In genomic region chr1:132367692-132368506, GRCm38 (mm10) we compare ENCODE assay signal across 8 mouse cellular contexts. TPM values are rescaled to one million over a fixed set of nuclear protein-coding genes. Genes with fewer than 3 reads are reported as not detected.
DNase-seq lines count a peak whose midpoint lies in the region; ATAC-seq lines count a peak whose summit lies in the region.

No protein-coding gene starts in this region.

- intact Hi-C loops in left cerebral cortex, postnatal 14 days (cut with DNase I) = loop anchor here (5.0 kb wide), 1 partner anchor 109 kb away; the partner anchor contains the start of gene Rbbp5

- H3K4me3 ChIP-seq in intestine, embryonic 14.5 days (ENCODE audit: low read depth, low read length) = no peak overlapping the region

- no peak overlapping the region for H3K4me2 ChIP-seq in intestine, embryonic 14.5 days (ENCODE audit: low read length)

- peaks cover 8% of the 10 kb centered on the region; the same call in 1 of the 2 replicates for H3K4me1 ChIP-seq in intestine, embryonic 14.5 days (replicated peaks; ENCODE audit: control insufficient read depth, insufficient read depth, low read length)

- 26% methylated on average over 7 of the region's 7 CpGs for WGBS in intestine, embryonic 14.5 days

- DNase-seq in adrenal gland, adult 18-20 months (ENCODE audit: low spot score in 2 of 2) = peak; percentile 78 to 81
- peak; percentile 92 for DNase-seq in embryo, embryonic 10.5 days (ENCODE audit: low spot score)
- peak; percentile 69 for DNase-seq in gastrocnemius, postnatal 25 days
- DNase-seq in intestine, embryonic 14.5 days (ENCODE audit: low spot score) = peak; percentile 87
- DNase-seq in left cerebral cortex, postnatal 14 days (ENCODE audit: low spot score in 2 of 2) = peak; percentile 91 to 93
- DNase-seq in right cerebral cortex, postnatal 14 days = peak; percentile 85
- peak; percentile 61 for DNase-seq in yolk sac, embryonic 10.5 days (ENCODE audit: low spot score)

- peaks cover 5% of the 10 kb centered on the region; the same call in 1 of the 2 replicates for H3K36me3 ChIP-seq in intestine, embryonic 14.5 days (ENCODE audit: control insufficient read depth, insufficient read depth, low read length)

- H3K9ac ChIP-seq in intestine, embryonic 14.5 days (ENCODE audit: low read length) = no peak overlapping the region

- H3K9me3 ChIP-seq in intestine, embryonic 14.5 days (ENCODE audit: control insufficient read depth, low read length) = no peaks in the 10 kb centered on the region

- H3K27me3 ChIP-seq in intestine, embryonic 14.5 days (replicated peaks; ENCODE audit: control insufficient read depth, insufficient read depth, low read length) = no peaks in the 10 kb centered on the region

- H3K27ac ChIP-seq in intestine, embryonic 14.5 days (ENCODE audit: low read depth) = no peak overlapping the region

- ATAC-seq in intestine, embryonic 14.5 days (replicated peaks; ENCODE audit: low FRiP score, low TSS enrichment, low read depth) = peak; percentile 84
- ATAC-seq in megakaryocyte-erythroid progenitor cell, adult 5-6 weeks (replicated peaks; ENCODE audit: low FRiP score, low TSS enrichment, poor library complexity, severe bottlenecking) = peak; percentile 97

RNA-seq across cellular contexts. Expression of gene Tmcc2, which starts 23.2 kb away (rescaled TPM):
- total RNA-seq in adrenal gland, adult 18-20 months (2021) = 10 to 100 TPM in 1 of 2 experiments, 1 to 10 TPM in 1; 8.5 to 10.5 TPM
- total RNA-seq in gastrocnemius, postnatal 25 days (2021) = 10 to 100 TPM; 23.3 to 25.1 TPM
- 6.4 and 7.8 TPM in 2 replicates for polyA plus RNA-seq in intestine, embryonic 14.5 days (2014; fragmentation: Nextera tagmentation; extraction: Ambion mirVana)
- total RNA-seq in left cerebral cortex, postnatal 14 days (2021) = 100 to 1,000 TPM; 128 to 132 TPM
- total RNA-seq in megakaryocyte-erythroid progenitor cell, adult 5-6 weeks (2014; fragmentation: Nextera tagmentation) = 7.3 and 12.5 TPM in 2 replicates
- 3.2 and 4.8 TPM in 2 replicates for total RNA-seq in megakaryocyte-erythroid progenitor cell, adult 5-6 weeks (2017)

RNA-seq across cellular contexts. Expression of gene Dstyk, which starts 49.5 kb away (rescaled TPM):
- 10 to 100 TPM; 22.4 to 24.3 TPM for total RNA-seq in adrenal gland, adult 18-20 months (2021)
- total RNA-seq in gastrocnemius, postnatal 25 days (2021) = 1 to 10 TPM; 9.2 to 10.0 TPM
- 11.4 and 13.1 TPM in 2 replicates for polyA plus RNA-seq in intestine, embryonic 14.5 days (2014; fragmentation: Nextera tagmentation; extraction: Ambion mirVana)
- total RNA-seq in left cerebral cortex, postnatal 14 days (2021) = 10 to 100 TPM; 32.4 to 32.6 TPM
- total RNA-seq in megakaryocyte-erythroid progenitor cell, adult 5-6 weeks (2014; fragmentation: Nextera tagmentation) = 3.8 and 12.1 TPM in 2 replicates
- 5.1 and 13.9 TPM in 2 replicates for total RNA-seq in megakaryocyte-erythroid progenitor cell, adult 5-6 weeks (2017)

RNA-seq across cellular contexts. Expression of gene Nuak2, which starts 52.0 kb away (rescaled TPM):
- 1 to 10 TPM; 4.6 to 6.9 TPM for total RNA-seq in adrenal gland, adult 18-20 months (2021)
- 1 to 10 TPM in 1 of 2 experiments, under 1 TPM in 1; 0.79 to 1.3 TPM for total RNA-seq in gastrocnemius, postnatal 25 days (2021)
- polyA plus RNA-seq in intestine, embryonic 14.5 days (2014; fragmentation: Nextera tagmentation; extraction: Ambion mirVana) = 2.1 and 4.4 TPM in 2 replicates
- total RNA-seq in left cerebral cortex, postnatal 14 days (2021) = 1 to 10 TPM; 1.6 to 1.7 TPM
- total RNA-seq in megakaryocyte-erythroid progenitor cell, adult 5-6 weeks (2014; fragmentation: Nextera tagmentation) = 3.7 and 4.9 TPM in 2 replicates
- 0.70 and 4.4 TPM in 2 replicates for total RNA-seq in megakaryocyte-erythroid progenitor cell, adult 5-6 weeks (2017)

Comparison
In these comparisons a context has a peak if more than half of its experiments do, and no peak if none do; other contexts are left out.
1. RNA of gene Tmcc2, which starts 23.2 kb away (total RNA-seq): 128 to 132 TPM in left cerebral cortex, postnatal 14 days; 23.3 to 25.1 TPM in gastrocnemius, postnatal 25 days, 3.2 to 12.5 TPM in megakaryocyte-erythroid progenitor cell, adult 5-6 weeks and 8.5 to 10.5 TPM in adrenal gland, adult 18-20 months; every median in the first group is over 4 times any median in the second.
2. Peak in every context shown above with its lines, with median percentiles within 50 percentile points of each other: DNase-seq.